Mouse (Mus musculus) spleen, adult 2 months (tissue): ENCODE results near the gene Ehbp1l1. TPM values are rescaled to one million over a fixed set of nuclear protein-coding genes. Genes with fewer than 3 reads are reported as not detected.

Experiments
- DNase-seq, 2 experiments: peaks; one replicate each; pipeline versions ENCODE4 v3.0.0 to v3.0.0-alpha.2; 2012 to 2021; ENCODE audit warnings: low spot score in 2 of 2, low read depth in 1 of 2
- H3K27ac ChIP-seq: fragments of 200-500 bp; 2 replicates; pipeline ENCODE4 v1.5.1; 2012; ENCODE audit warnings: low read length, inconsistent platforms; ENCODE audit not compliant: insufficient read depth
- H3K27me3 ChIP-seq: fragments of 200-500 bp; 2 replicates; pipeline ENCODE4 v1.6.1; 2012; ENCODE audit warnings: mild to moderate bottlenecking, moderate library complexity, low read length, inconsistent platforms; ENCODE audit not compliant: control insufficient read depth, insufficient read depth
- H3K36me3 ChIP-seq: fragments of 200-500 bp; 2 replicates; pipeline ENCODE4 v1.6.1; 2012; ENCODE audit warnings: mild to moderate bottlenecking, low read length, inconsistent platforms; ENCODE audit not compliant: control insufficient read depth, insufficient read depth
- H3K4me1 ChIP-seq: fragments of 200-500 bp; 2 replicates; pipeline ENCODE4 v1.6.1; 2011; ENCODE audit warnings: inconsistent platforms; ENCODE audit not compliant: control insufficient read depth, insufficient read depth, insufficient read length
- H3K4me3 ChIP-seq: fragments of 200-500 bp; 2 replicates; pipeline ENCODE4 v1.5.1; 2011; ENCODE audit warnings: mild to moderate bottlenecking, inconsistent platforms; ENCODE audit not compliant: insufficient read depth, insufficient read length; ENCODE audit errors: extremely low read depth
- CTCF ChIP-seq: fragments of 200-500 bp; IDR thresholded peaks from 2 replicates; pipeline ENCODE4 v1.5.1; 2011; ENCODE audit warnings: mild to moderate bottlenecking, inconsistent platforms; ENCODE audit not compliant: insufficient read depth, insufficient read length, insufficient replicate concordance; ENCODE audit errors: extremely low read depth
- POLR2A ChIP-seq: fragments of 200-500 bp; IDR thresholded peaks from 2 replicates; pipeline ENCODE4 v1.6.1; 2011; ENCODE audit warnings: low read depth, low read length, inconsistent platforms
- WGBS: fragments of 180-500 bp; shearing (Covaris S2); methylation state at CpG from one replicate; pipeline ENCODE4 v1.1.7; 2018; 5-methylcytosine and 5-hydroxymethylcytosine counted together
- polyA plus RNA-seq: library from polyadenylated mRNA; depleted of rRNA; stranded (reverse); fragments of >200 nt; gene quantifications from 2 replicates; pipeline ENCODE4 v1.2.3, GENCODE M21; 2012; rRNA removed

Gene Ehbp1l1
- 94.6 and 101 TPM in 2 replicates for polyA plus RNA-seq

GRCm38 (mm10) chr19:5725767-5726515 is at the start of gene Ehbp1l1:
Gene Ehbp1l1 (minus strand): TSS chr19:5726317.
- Histone ChIP-seq H3K27me3 (no peaks in the 10 kb centered on the region), H3K27ac (peak within 1 kb of the TSS; percentile 90), H3K4me3 (peak within 1 kb of the TSS; percentile 83), H3K36me3 (peaks cover 14% of the 10 kb centered on the region), H3K4me1 (peaks cover 28% of the 10 kb centered on the region; the same call in 1 of the 2 replicates)
- under 1% methylated on average over 49 of the region's 49 CpGs for WGBS
- DNase-seq = peak in 1 of 2 experiments; percentile 76
- peak; percentile 64 for TF ChIP-seq POLR2A
- no peak for TF ChIP-seq CTCF

- H3K27ac ChIP-seq = peak within 1 kb of the TSS; percentile 78
- peak; percentile 67 to 87 for DNase-seq
- under 1% methylated on average over 64 of the region's 64 CpGs for WGBS
- H3K4me3 ChIP-seq = peak within 1 kb of the TSS; percentile 85
- peaks cover 7% of the 10 kb centered on the region; the same call in 1 of the 2 replicates for H3K4me1 ChIP-seq
- no peak for TF ChIP-seq CTCF
- TF ChIP-seq POLR2A = no peak
- peaks cover 14% of the 10 kb centered on the region for H3K36me3 ChIP-seq
- no peaks in the 10 kb centered on the region for H3K27me3 ChIP-seq
Observed at GRCm38 (mm10) chr19:5770925-5771860, 45.1 kb upstream of the Ehbp1l1 start, which contains the start of gene Scyl1. Gene Scyl1 (minus strand): TSS chr19:5771419.

- DNase-seq = no peak
Observed at GRCm38 (mm10) chr19:5770311-5770710, 44.2 kb upstream of the Ehbp1l1 start.

GRCm38 (mm10) chr19:5767271-5767670 is 41.2 kb upstream of the Ehbp1l1 start:
- no peaks in the 10 kb centered on the region for H3K27me3 ChIP-seq
- no peak overlapping the region for H3K27ac ChIP-seq
- peaks cover 42% of the 10 kb centered on the region for H3K36me3 ChIP-seq
- H3K4me3 ChIP-seq = no peak overlapping the region
- peaks cover 7% of the 10 kb centered on the region; the same call in 1 of the 2 replicates for H3K4me1 ChIP-seq
- TF ChIP-seq POLR2A = no peak
- no peak for TF ChIP-seq CTCF
- no peak for DNase-seq
- WGBS = 94% methylated on average over 4 of the region's 4 CpGs

More at GRCm38 (mm10) chr19:5770311-5770710, 44.2 kb upstream of the Ehbp1l1 start:
- H3K27ac ChIP-seq = 0 out of 2 replicates have a peak overlapping the region, but pooled peaks have one; percentile 78
- H3K4me1 ChIP-seq = peaks cover 7% of the 10 kb centered on the region; the same call in 1 of the 2 replicates
- H3K4me3 ChIP-seq = peak overlapping the region; percentile 85; the same call in 1 of the 2 replicates
- no peak for TF ChIP-seq POLR2A
- no peak for TF ChIP-seq CTCF
- H3K36me3 ChIP-seq = peaks cover 23% of the 10 kb centered on the region
- WGBS = 39% methylated on average over 9 of the region's 9 CpGs
- no peaks in the 10 kb centered on the region for H3K27me3 ChIP-seq

GRCm38 (mm10) chr19:5763163-5763562 is 37.0 kb upstream of the Ehbp1l1 start:
- TF ChIP-seq CTCF = no peak
- no peak for TF ChIP-seq POLR2A
- Histone ChIP-seq H3K27me3 (no peaks in the 10 kb centered on the region), H3K36me3 (peaks cover 56% of the 10 kb centered on the region), H3K4me1 (no peaks in the 10 kb centered on the region), H3K27ac (no peak overlapping the region), H3K4me3 (no peak overlapping the region)
- 95% methylated on average over 6 of the region's 6 CpGs for WGBS
- DNase-seq = no peak

GRCm38 (mm10) chr19:5758878-5759403 is 32.8 kb upstream of the Ehbp1l1 start:
- H3K4me3 ChIP-seq = no peak overlapping the region
- H3K36me3 ChIP-seq = peaks cover 40% of the 10 kb centered on the region
- H3K27ac ChIP-seq = no peak overlapping the region
- no peak for DNase-seq
- no peaks in the 10 kb centered on the region; the same call in 1 of the 2 replicates for H3K4me1 ChIP-seq
- 94% methylated on average over 14 of the region's 14 CpGs for WGBS
- H3K27me3 ChIP-seq = no peaks in the 10 kb centered on the region
- no peak for TF ChIP-seq POLR2A
- TF ChIP-seq CTCF = no peak
